Mouse (Mus musculus) mammary gland, adult 2 months (tissue): ENCODE data around the gene Ifna13. TPM values are rescaled to one million over a fixed set of nuclear protein-coding genes. Genes with fewer than 3 reads are reported as not detected.

Source experiments
- polyA plus RNA-seq: library from polyadenylated mRNA; depleted of rRNA; stranded (reverse); fragments of >200 nt; gene quantifications from 2 replicates; pipeline ENCODE4 v1.2.3, GENCODE M21; 2012; ENCODE audit warnings: low replicate concordance; rRNA removed

Gene Ifna13
- polyA plus RNA-seq = not detected in 2 replicates

GRCm38 (mm10) chr4:88644359-88644758, at the start of gene Ifna13:
Ifna13 (minus strand) TSS chr4:88644459.

GRCm38 (mm10) chr4:88691259-88691658, 47.0 kb upstream of the Ifna13 start, which contains the start of gene Ifnab:
Ifnab (minus strand) TSS chr4:88691359.

GRCm38 (mm10) chr4:88683812-88684211, 39.6 kb upstream of the Ifna13 start, which contains the start of gene Ifna2:
Ifna2 (minus strand) TSS chr4:88683912.

GRCm38 (mm10) chr4:88676824-88677223, 32.6 kb upstream of the Ifna13 start, which contains the start of gene Ifna16:
Ifna16 (minus strand) TSS chr4:88676924.

GRCm38 (mm10) chr4:88634311-88634710, 9.9 kb downstream of the Ifna13 start, which contains the start of gene C87499:
C87499 (minus strand) TSS chr4:88634411.

GRCm38 (mm10) chr4:88603276-88603675, 41.0 kb downstream of the Ifna13 start, which contains the start of gene Ifna12:
Ifna12 (minus strand) TSS chr4:88603376.

Other genes with a start within 250 kb of the Ifna13 start
- gene Hacd4, start 205.5 kb downstream of the Ifna13 start, polyA plus RNA-seq = 2.4 and 10.2 TPM in 2 replicates
- not detected in 2 replicates for gene Ifnb1, start 121.7 kb downstream of the Ifna13 start, polyA plus RNA-seq
- gene Ifna15, start 86.2 kb downstream of the Ifna13 start, polyA plus RNA-seq = not detected in 2 replicates
- gene Ifna14, start 72.7 kb downstream of the Ifna13 start, polyA plus RNA-seq = not detected in 2 replicates
- not detected in 2 replicates for gene Ifna9, start 52.1 kb downstream of the Ifna13 start, polyA plus RNA-seq
- not detected in 2 replicates for gene Ifna12, start 41.1 kb downstream of the Ifna13 start, polyA plus RNA-seq
- gene C87499, start 10.0 kb downstream of the Ifna13 start, polyA plus RNA-seq = not detected in 2 replicates
- not detected in 2 replicates for gene Ifna16, start 32.5 kb upstream of the Ifna13 start, polyA plus RNA-seq
- not detected in 2 replicates for gene Ifna2, start 39.5 kb upstream of the Ifna13 start, polyA plus RNA-seq
- gene Ifnab, start 46.9 kb upstream of the Ifna13 start, polyA plus RNA-seq = not detected in 2 replicates
- gene Gm26566, start 77.3 kb upstream of the Ifna13 start, polyA plus RNA-seq = 0.43 TPM in 1 of 2 replicates, not detected in the other
- 16.8 and 23.2 TPM in 2 replicates for gene Klhl9, start 78.0 kb upstream of the Ifna13 start, polyA plus RNA-seq
- not detected in 2 replicates for gene Gm13271, start 110.4 kb upstream of the Ifna13 start, polyA plus RNA-seq
- 0.17 and 0.27 TPM in 2 replicates for gene Gm13283, start 115.7 kb upstream of the Ifna13 start, polyA plus RNA-seq
- not detected in 2 replicates for gene Gm13290, start 129.4 kb upstream of the Ifna13 start, polyA plus RNA-seq
- not detected in 2 replicates for gene Gm13289, start 132.5 kb upstream of the Ifna13 start, polyA plus RNA-seq
- gene Gm13272, start 135.4 kb upstream of the Ifna13 start, polyA plus RNA-seq = not detected in 2 replicates
- gene Ifnz, start 137.7 kb upstream of the Ifna13 start, polyA plus RNA-seq = 0.07 TPM in 1 of 2 replicates, not detected in the other
- gene Gm13276, start 141.2 kb upstream of the Ifna13 start, polyA plus RNA-seq = not detected in 2 replicates
- not detected in 2 replicates for gene Gm13277, start 144.2 kb upstream of the Ifna13 start, polyA plus RNA-seq
- gene Gm13278, start 147.1 kb upstream of the Ifna13 start, polyA plus RNA-seq = not detected in 2 replicates
- not detected in 2 replicates for gene Gm13275, start 150.0 kb upstream of the Ifna13 start, polyA plus RNA-seq
- gene Gm13279, start 152.9 kb upstream of the Ifna13 start, polyA plus RNA-seq = not detected in 2 replicates
- gene Gm13285, start 155.2 kb upstream of the Ifna13 start, polyA plus RNA-seq = not detected in 2 replicates
- not detected in 2 replicates for gene Gm13287, start 158.8 kb upstream of the Ifna13 start, polyA plus RNA-seq
- gene Gm13288, start 161.1 kb upstream of the Ifna13 start, polyA plus RNA-seq = not detected in 2 replicates
- gene Ifna7, start 171.8 kb upstream of the Ifna13 start, polyA plus RNA-seq = not detected in 2 replicates
- gene Ifna11, start 175.5 kb upstream of the Ifna13 start, polyA plus RNA-seq = not detected in 2 replicates
- gene Ifna6, start 183.0 kb upstream of the Ifna13 start, polyA plus RNA-seq = not detected in 2 replicates
- not detected in 2 replicates for gene Ifna5, start 191.1 kb upstream of the Ifna13 start, polyA plus RNA-seq
- gene Ifna4, start 197.4 kb upstream of the Ifna13 start, polyA plus RNA-seq = not detected in 2 replicates
- gene Ifna1, start 205.6 kb upstream of the Ifna13 start, polyA plus RNA-seq = not detected in 2 replicates
- not detected in 2 replicates for gene Ifne, start 235.7 kb upstream of the Ifna13 start, polyA plus RNA-seq